Mouse (Mus musculus) ES-Bruce4 (cell line): ENCODE results near the gene Lancl3. TPM values are rescaled to one million over a fixed set of nuclear protein-coding genes. Genes with fewer than 3 reads are reported as not detected.

Source experiments
- H3K27ac ChIP-seq: 2 replicates; pipeline ENCODE4 v1.5.1; 2012; ENCODE audit warnings: low read length, inconsistent platforms; ENCODE audit not compliant: insufficient read depth
- H3K27me3 ChIP-seq: 2 replicates; pipeline ENCODE4 v1.6.1; 2012; ENCODE audit warnings: mild to moderate bottlenecking, low read length, inconsistent platforms; ENCODE audit not compliant: control insufficient read depth, poor library complexity, insufficient read depth, severe bottlenecking
- H3K36me3 ChIP-seq: 2 replicates; pipeline ENCODE4 v1.6.1; 2012; ENCODE audit warnings: inconsistent platforms, mild to moderate bottlenecking, low read length, moderate library complexity; ENCODE audit not compliant: control insufficient read depth, poor library complexity, insufficient read depth, severe bottlenecking
- H3K4me1 ChIP-seq: one replicate; pipeline ENCODE4 v1.8.1; 2011; ENCODE audit warnings: low read length; ENCODE audit not compliant: control insufficient read depth, insufficient read depth
- H3K4me3 ChIP-seq: 2 replicates; pipeline ENCODE4 v1.5.1; 2011; ENCODE audit warnings: low read depth, mild to moderate bottlenecking, low read length
- H3K9ac ChIP-seq: 2 replicates; pipeline ENCODE4 v1.6.1; 2012; ENCODE audit warnings: low read depth, mild to moderate bottlenecking, inconsistent platforms; ENCODE audit not compliant: poor library complexity, severe bottlenecking
- H3K9me3 ChIP-seq: replicated peaks from 2 replicates; pipeline ENCODE4 v1.6.1; 2012; ENCODE audit warnings: mild to moderate bottlenecking, low read length, inconsistent platforms; ENCODE audit not compliant: control insufficient read depth, poor library complexity, insufficient read depth, severe bottlenecking
- CTCF ChIP-seq: IDR thresholded peaks from one replicate; pipeline ENCODE4 v1.8.1; 2011; ENCODE audit warnings: low read depth, low read length
- EP300 ChIP-seq: IDR thresholded peaks from 2 replicates; pipeline ENCODE4 v1.6.1; 2011; ENCODE audit warnings: low read depth, low read length; ENCODE audit not compliant: insufficient read depth
- POLR2A ChIP-seq: IDR thresholded peaks from one replicate; pipeline ENCODE4 v1.8.1; 2011; ENCODE audit warnings: low read length; ENCODE audit not compliant: insufficient read depth
- polyA plus RNA-seq: library from polyadenylated mRNA; stranded (reverse); fragments of >200 nt; gene quantifications from 2 replicates; pipeline ENCODE4 v1.2.4, GENCODE M21; 2011; ENCODE audit warnings: low read depth; ENCODE audit not compliant: missing spikeins, insufficient read depth, insufficient read length

Gene Lancl3
- polyA plus RNA-seq, 1 experiment: 0.49 TPM

- H3K9ac ChIP-seq: no peak overlapping the region
- H3K27ac ChIP-seq: no peak overlapping the region
- H3K36me3 ChIP-seq: no peaks in the 10 kb centered on the region
- no peak overlapping the region for H3K4me3 ChIP-seq
- H3K4me1 ChIP-seq: no peaks in the 10 kb centered on the region
- no peak for TF ChIP-seq EP300
- no peak for TF ChIP-seq CTCF
- no peak for TF ChIP-seq POLR2A
- H3K9me3 ChIP-seq: no peaks in the 10 kb centered on the region
- no peaks in the 10 kb centered on the region for H3K27me3 ChIP-seq
These were observed 55.2 kb downstream of the Lancl3 start for GRCm38 (mm10) chrX:9254901-9255300.

GRCm38 (mm10) chrX:9256766-9257165, 57.1 kb downstream of the Lancl3 start, which contains the start of gene Gm14862:
Gm14862 (minus strand) TSS chrX:9256899.
- Histone ChIP-seq H3K9me3 (no peaks in the 10 kb centered on the region), H3K27me3 (no peaks in the 10 kb centered on the region), H3K4me1 (no peaks in the 10 kb centered on the region), H3K4me3 (no peak within 1 kb of the TSS), H3K27ac (no peak within 1 kb of the TSS), H3K36me3 (no peaks in the 10 kb centered on the region), H3K9ac (no peak within 1 kb of the TSS)
- TF ChIP-seq EP300 (no peak), CTCF (no peak), POLR2A (no peak)

- no peaks in the 10 kb centered on the region for H3K4me1 ChIP-seq
- H3K9me3 ChIP-seq: no peaks in the 10 kb centered on the region
- no peak overlapping the region for H3K27ac ChIP-seq
- no peaks in the 10 kb centered on the region for H3K36me3 ChIP-seq
- H3K27me3 ChIP-seq: no peaks in the 10 kb centered on the region
- no peak overlapping the region for H3K4me3 ChIP-seq
- TF ChIP-seq EP300 (no peak), POLR2A (no peak), CTCF (no peak)
- H3K9ac ChIP-seq: no peak overlapping the region
These were observed 58.1 kb downstream of the Lancl3 start for GRCm38 (mm10) chrX:9257831-9258230.

GRCm38 (mm10) chrX:9259267-9259666, 59.6 kb downstream of the Lancl3 start:
- H3K9me3 ChIP-seq: no peaks in the 10 kb centered on the region
- no peak for TF ChIP-seq CTCF
- TF ChIP-seq POLR2A: no peak
- no peak for TF ChIP-seq EP300
- no peak overlapping the region for H3K9ac ChIP-seq
- no peak overlapping the region for H3K4me3 ChIP-seq
- no peak overlapping the region for H3K27ac ChIP-seq
- H3K27me3 ChIP-seq: no peaks in the 10 kb centered on the region
- H3K4me1 ChIP-seq: no peaks in the 10 kb centered on the region
- H3K36me3 ChIP-seq: no peaks in the 10 kb centered on the region

- TF ChIP-seq POLR2A (no peak), CTCF (no peak), EP300 (no peak)
- H3K27ac ChIP-seq: no peak overlapping the region
These were observed 71.4 kb downstream of the Lancl3 start for GRCm38 (mm10) chrX:9271112-9271511.

GRCm38 (mm10) chrX:9271947-9272459, 72.3 kb downstream of the Lancl3 start:
- Histone ChIP-seq H3K4me1 (no peaks in the 10 kb centered on the region), H3K27ac (peak overlapping the region; percentile 36; the same call in 1 of the 2 replicates), H3K36me3 (no peaks in the 10 kb centered on the region), H3K27me3 (no peaks in the 10 kb centered on the region), H3K9ac (peak overlapping the region; percentile 82), H3K4me3 (peak overlapping the region; percentile 72), H3K9me3 (no peaks in the 10 kb centered on the region)
- TF ChIP-seq CTCF (no peak), EP300 (no peak), POLR2A (no peak)

More at GRCm38 (mm10) chrX:9271112-9271511, 71.4 kb downstream of the Lancl3 start:
- Histone ChIP-seq H3K9ac (no peak overlapping the region), H3K4me3 (no peak overlapping the region), H3K36me3 (no peaks in the 10 kb centered on the region), H3K27me3 (no peaks in the 10 kb centered on the region), H3K4me1 (no peaks in the 10 kb centered on the region), H3K9me3 (no peaks in the 10 kb centered on the region)
